Mouse (Mus musculus) cerebellum, adult 8-10 months (tissue): ENCODE data around the gene Spc25.

Experiments
- DNase-seq: peaks from one replicate; pipeline ENCODE4 v3.0.0; 2022

Spc25 gene

DNA sequence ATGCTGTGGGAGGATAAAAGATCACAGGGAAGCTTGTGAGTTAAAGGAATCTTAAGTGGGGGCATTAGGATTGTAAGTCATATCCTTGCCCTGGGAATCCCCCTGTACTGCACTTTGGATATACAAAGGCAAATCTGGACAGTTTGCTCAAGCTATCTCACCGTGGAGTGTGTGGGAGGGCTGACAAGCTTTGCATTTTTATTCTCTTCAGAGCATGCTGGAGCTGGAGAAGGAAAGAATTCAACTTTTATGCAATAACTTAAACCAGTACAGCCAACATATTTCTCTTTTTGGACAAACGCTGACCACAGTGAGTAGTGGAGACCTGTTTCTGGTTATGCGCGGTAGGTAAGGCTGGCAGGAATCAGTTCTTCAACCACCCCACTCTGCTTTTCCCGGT is 30.7 kb downstream of the Spc25 start:
- DNase-seq = no peak

DNA sequence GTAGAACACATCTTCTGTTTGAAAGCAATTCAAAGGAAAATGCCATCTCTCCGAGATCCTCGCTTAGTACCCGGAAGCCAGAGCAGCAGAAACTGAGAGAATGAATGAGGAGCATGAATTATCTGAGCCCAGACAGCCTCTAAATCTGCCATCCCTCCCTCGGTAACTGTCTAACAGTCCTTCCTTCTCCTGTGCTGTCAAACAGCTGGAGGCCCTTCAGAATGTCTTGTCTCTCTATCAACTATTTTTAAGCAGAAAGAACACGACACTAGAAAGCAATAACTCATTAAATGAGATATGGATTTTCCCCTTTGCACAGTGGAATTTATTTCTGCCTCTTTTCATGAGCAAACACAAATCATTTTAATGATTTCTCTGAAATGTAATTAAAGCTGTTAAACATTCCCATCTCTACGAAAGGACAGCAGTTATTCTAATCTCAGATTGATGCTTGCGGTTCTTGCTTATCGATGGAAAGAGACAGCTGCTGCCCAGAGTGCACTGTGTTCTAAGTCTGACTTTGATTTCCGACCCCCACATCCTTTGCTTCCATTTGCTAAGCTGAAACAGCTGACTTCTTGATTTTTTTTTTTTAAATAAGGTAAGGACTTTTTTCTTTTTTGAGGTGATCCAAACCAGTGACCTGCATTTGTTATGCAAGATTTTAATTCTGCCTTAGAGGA is 35.5 kb downstream of the Spc25 start:
- no peak for DNase-seq

GRCm38 (mm10) chr2:69158907-69159306 is 47.1 kb downstream of the Spc25 start:
- DNase-seq = no peak

GRCm38 (mm10) chr2:69156283-69156682 is 49.7 kb downstream of the Spc25 start:
- DNase-seq = no peak

GRCm38 (mm10) chr2:69155861-69156260 is 50.1 kb downstream of the Spc25 start:
- DNase-seq = no peak

GRCm38 (mm10) chr2:69150841-69151240 is 55.2 kb downstream of the Spc25 start:
- DNase-seq = no peak

GRCm38 (mm10) chr2:69149154-69149553 is 56.8 kb downstream of the Spc25 start:
- DNase-seq = no peak

DNA sequence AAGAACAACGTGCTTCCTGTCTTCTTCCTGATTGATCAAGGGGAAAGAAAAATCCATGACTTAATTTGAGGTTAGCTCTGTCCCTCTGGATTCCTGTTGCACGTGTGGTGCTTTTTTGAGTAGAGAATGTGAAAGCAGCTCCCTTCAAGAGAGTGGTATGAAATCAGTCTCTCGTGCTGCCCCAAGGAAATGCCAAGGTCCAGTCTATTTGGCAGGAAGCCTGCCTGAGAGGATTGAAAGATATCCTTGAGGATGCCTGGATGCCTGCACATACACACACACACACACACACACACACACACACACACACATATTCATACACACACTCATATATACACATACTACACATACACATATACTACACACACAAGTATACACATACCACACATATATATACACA is 57.3 kb downstream of the Spc25 start:
- no peak for DNase-seq
